Mouse (Mus musculus) spleen, postnatal 4 days (tissue): ENCODE data around the gene Lat.
"Not testable (repeated sequence)": the region's sequence is repeated elsewhere in the genome, so short reads cannot be mapped to it uniquely, and the experiment has no call there.

Experiments used
- DNase-seq, 2 experiments: peaks; one replicate each; pipeline ENCODE4 v3.0.0; 2022; ENCODE audit warnings: low spot score in 2 of 2

Gene Lat

DNA sequence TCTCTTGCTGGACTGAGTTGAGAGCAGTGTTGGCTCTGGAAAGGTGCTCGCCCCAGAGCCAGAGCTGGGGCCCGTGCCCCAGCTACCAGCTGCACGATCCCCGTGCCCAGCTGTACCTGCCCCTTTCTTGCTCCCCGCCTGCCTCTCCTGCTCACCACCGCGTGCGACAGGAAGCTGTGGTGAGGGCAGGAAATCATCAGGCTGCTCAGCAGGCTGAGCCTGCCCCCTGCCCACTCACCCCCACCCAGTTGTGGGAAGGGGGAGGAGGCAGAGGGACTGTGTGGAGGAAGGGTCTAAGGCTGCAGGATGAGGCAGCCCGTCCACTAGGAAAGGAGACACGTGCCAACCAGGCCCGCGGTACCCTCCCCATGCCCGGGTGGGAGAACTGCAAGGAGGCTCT, at the start of gene Lat:
TSS of gene Lat (minus strand) at position 178 of the 400 bp plus-strand sequence.
- peak; percentile 49 to 78 for DNase-seq

DNA sequence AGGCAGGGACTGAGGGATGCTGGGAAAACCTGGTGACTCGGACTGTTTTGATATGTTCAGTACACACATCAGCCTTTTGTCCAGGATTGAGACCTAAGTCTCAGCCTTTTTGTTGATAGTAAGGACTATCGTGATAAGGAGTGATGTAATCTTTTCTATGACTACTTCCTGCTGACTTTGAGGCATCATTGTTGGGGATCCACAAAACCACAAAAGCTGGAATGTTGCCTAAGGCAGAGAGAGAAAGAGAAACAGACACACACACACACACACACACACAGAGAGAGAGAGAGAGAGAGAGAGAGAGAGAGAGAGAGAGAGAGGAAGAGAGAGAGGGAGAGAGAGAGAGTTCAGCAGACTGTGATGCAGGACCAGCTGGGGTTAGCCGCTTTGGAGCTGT, 49.1 kb upstream of the Lat start:
- no peak for DNase-seq

DNA sequence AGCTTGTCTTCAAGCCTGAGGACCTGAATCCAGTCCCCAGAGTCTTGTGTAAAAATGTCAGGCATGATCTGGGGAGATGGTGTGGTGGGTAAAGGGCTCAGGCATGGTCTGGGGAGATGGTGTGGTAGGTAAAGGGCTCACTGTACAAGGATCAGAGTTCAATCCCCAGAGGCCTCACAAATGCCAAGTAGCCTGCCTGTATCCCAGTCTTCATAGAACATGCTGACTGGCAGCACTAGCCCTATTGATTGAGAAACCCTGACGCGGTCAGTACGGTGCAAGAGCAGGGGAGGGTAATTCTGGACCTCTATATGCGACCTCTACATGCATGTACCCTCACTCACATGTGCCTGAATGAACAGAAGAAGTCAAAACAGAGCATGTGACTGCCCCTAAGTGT, 48.2 kb upstream of the Lat start:
- no peak for DNase-seq

DNA sequence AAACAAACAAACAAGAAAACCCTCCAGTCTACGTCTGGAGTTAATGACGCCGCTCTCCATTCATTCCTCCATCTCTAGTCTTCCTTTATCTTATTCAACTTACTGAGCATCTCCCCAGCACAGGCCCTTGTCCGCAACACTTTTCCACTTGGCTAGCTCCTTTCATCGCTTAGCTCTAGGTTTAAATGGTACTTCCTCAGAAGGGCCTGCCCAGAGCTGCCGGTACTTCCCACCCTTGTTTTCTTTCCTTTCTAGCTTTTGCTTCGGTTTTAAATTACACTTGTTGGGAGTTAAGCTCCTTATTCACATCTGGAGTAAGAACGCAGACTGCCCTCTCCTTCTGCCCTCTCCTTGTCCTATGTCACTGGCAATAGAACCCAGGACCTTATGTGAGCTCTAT, 47.7 kb upstream of the Lat start:
- DNase-seq = no peak

DNA sequence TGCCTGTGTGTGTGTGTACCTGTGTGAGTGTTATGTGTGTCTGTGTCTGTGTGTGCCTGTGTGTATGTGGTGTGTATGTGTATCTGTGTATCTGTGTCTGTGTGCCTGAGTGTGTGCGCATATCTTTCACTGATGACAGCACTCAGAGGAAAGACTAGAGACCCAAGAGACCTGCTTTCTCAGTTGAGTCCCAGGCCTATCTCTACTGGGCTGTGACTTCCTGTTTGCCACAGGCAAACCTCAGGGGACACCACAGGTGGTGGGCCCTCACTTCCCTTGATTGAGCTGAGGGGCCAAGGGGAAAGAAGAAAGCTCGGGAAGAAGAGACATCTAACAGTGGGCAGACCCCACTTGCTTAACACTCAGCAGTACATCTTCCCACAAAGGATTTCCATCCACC, 47.2 kb upstream of the Lat start:
- peak in 1 of 2 experiments; percentile 42 for DNase-seq

DNA sequence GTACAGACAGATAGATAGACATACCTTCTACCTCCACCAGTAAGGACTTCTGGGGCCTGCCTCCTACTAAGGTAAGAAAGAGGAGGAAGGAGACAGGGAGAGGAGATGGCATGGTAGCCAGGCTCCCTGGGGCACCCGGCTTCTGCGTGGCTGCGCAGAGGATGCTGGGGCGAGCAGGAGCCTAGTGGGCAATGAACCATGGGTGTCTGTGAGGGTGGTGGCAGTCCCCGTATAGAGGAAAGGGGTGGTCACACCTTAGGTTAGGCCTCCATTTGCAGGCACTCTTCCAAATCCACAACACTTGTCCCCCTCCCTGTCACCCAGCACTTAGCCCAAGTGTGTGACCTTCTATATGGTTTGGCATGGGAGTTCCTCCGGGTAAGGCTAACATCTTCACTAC, 45.4 kb upstream of the Lat start, which contains the start of gene Cd19:
TSS of gene Cd19 (minus strand) at position 165 of the 400 bp plus-strand sequence.
- DNase-seq = peak; percentile 45 to 76

DNA sequence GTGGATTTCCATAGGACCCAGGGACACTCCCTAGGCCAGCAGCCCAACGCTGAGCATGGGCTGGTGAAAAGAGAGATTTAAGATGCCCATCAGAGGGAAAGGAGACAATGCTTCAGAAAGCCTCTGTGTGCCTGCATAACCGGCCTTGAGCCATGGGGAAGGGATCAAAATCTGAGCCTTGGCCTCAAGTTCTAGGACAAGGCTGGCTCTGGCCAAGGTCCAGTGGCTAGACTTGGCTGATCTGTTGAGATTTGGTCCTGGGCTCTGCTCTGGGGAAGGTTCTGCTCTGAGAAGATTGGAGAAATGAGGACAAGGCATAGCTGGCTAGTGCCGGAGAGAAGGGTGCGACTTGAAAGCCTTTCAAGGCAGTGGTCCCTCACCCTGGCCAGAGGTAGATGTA, 41.7 kb upstream of the Lat start:
- no peak for DNase-seq

DNA sequence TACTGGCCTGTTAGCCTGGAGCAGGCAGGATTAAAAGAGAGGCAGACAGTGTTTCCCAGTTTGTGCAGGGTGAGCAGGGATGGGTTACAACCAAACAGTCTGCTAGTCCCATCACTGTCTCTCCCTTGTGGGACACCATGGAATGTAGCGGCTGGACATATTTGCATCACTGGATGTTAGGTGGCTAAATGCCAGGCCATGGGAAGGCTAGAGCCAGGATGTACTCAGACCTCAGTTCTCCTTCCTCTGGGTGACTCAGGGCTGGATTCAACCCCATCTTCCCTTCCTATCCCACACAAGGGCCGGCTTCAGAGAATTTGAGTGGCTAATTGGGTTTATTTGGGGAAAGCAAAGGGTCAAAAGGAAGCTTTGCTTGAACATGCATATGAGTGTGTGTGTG, 39.3 kb upstream of the Lat start:
- DNase-seq = no peak

DNA sequence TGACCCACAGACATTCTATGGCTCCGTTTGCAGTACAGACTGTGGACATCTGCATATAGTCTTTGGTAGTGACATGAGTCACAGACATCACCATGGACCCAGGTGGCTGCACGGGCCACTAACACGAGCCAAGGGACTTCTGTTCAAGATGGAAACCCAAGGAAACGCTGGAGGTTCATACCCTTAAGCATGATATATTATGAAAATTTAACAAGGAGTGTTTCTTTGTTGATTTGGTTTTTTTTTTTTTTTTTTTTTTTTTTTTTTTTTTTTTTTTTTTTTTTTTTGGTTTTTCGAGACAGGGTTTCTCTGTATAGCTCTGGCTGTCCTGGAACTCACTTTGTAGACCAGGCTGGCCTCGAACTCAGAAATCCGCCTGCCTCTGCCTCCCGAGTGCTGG, 33.1 kb upstream of the Lat start:
- DNase-seq = not testable (repeated sequence)

DNA sequence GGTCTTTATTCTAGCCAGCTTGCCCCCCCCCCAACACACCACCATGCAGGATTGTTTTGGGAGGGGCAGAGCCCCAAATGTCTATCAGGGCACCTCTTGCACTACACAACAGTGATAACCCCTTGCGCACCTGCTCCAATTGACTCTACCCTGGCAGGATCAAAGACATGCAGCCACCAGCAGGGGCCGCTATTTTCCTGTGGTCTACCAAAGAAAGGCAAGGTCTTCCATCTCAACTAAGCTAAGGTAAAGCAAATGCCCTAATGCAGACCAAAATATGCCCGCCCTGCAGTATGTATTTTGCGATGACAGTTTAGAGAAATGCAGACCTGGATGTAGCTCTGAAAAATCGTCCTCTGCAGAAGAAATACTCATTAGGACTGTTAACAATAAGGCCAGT, 30.2 kb upstream of the Lat start:
- DNase-seq = peak; percentile 86 to 96

DNA sequence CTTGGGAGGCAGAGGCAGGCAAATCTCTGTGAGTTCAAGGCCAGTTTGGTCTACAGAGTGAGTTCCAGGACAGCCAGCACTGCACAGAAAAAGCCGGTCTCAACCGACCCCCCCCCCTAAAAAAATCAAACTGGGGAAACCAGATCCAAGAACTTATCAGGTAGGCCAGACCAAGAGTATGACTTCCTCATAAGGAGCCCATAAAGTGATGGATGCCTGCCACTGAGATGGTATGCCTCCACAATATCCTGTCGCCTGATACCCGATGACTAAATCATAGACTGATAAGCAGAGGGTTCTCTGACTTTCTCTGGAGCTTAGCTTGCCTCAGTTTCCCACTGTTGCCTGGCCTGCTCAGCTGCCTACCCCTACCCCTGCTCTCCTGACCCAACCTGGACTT, 28.5 kb upstream of the Lat start:
- no peak for DNase-seq

DNA sequence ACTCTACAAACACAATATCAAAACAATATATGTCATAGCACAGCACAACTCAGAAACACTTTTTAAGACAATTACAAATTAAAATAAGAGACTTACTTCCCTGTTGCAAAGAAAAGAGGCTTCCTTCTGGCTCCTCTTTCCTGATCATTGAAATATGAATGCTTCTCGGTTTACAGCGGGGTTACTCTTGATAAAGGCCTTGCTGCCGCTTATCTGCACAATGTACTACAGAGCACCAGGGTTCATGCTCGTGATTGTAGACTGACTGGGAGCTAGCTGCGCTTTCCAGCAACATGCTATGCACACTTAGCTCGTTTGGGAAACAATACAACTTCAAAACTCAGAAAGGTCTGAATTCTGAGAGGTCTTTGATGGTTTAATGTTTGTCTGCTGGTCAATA, 27.9 kb upstream of the Lat start:
- DNase-seq = no peak

DNA sequence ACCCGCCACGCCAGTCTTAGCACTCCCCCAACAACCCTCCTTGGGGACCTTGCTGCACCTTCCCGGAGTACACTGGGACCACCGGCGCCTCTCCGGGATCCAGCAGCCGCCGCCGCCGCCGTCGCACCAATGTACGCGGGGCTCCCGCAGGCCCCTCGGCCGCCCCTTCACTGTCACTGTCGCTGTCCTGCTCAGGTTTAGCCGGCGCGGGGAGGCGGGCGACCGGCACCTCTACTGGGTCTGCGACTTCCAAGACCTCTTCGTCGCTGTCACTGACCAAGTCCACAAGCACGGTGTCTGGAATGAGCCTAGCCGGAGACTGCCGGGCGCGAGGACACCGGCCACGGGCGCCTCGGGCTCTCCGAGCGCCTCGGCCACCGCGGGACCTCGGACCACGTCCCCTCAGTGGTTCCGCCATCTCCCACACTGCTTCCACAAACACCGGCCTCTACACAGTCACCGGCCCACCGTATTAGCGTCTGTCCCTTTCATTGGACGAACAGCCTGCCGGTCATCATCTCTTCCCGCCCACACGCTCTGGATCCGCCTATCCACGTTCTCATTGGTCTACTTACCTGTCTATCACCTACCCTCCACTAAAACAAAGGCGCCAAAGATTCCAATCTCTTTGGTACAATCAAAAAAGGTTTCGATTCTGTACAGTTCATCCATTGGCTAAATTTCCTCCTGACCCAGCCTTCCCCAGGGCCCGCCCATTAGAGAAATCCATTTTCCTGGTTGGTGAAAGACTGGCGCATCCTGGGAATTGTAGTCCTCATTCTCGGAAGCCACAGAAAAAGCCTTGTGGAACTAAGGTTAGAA, 27.1 kb upstream of the Lat start, which contains the start of gene Nfatc2ip:
TSS of gene Nfatc2ip (minus strand) at position 440 of the 822 bp plus-strand sequence.
- DNase-seq = peak; percentile 93 to 96

DNA sequence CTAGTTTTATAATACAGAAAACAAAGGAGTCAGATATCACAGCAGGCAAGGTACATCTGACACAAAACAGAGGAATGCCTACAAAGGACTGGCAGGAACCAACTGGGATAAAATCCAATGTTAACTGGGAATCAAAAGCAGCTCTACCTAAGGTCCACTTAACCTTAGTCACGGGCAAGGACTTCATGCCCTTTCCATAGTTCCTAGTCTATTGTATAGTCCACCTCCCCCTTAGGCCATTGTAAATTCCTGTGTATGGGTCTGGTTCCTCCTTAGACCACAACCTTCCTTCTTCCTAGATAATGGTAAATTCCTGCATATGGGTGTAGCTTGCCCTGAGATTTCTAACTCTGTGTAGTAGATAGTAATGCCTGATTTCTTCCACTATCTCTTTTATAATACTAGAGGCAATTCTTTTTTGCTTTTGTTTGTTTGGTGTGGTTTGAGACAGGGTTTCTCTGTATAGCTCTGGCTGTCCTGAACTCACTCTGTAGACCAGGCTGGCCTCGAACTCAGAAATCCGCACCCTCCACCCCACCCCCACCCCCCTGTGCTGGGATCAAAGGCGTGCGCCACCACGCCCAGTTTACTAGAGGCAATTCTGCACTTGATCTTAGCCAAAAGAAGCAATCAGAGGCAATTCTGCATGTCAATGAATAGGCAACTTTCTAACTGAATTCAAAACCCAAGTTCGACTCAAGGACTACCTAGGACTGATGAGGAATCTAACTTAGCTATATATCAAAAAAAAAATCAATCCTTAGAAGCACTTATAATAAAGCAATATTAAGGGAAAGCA, 22.9 kb upstream of the Lat start:
- DNase-seq = not testable (repeated sequence)

DNA sequence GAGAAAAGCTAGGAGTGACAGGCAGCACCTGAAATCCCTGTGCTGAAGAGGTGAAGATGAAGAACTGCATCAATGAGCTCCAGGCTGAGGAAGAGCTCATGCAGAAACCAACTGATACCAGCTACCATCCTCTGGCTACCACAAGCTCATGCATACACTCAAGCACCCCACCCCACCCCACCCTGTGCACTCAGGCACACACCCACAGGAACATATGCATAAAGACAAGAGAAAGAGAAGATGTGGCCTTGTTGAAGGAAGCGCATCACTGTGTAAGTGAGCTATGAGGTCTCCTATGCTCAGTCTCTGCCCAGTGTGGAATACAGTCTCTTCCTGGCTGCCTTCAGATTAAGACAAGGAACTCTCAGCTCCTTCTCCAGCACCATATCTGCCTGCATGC, 18.8 kb upstream of the Lat start:
- no peak for DNase-seq

DNA sequence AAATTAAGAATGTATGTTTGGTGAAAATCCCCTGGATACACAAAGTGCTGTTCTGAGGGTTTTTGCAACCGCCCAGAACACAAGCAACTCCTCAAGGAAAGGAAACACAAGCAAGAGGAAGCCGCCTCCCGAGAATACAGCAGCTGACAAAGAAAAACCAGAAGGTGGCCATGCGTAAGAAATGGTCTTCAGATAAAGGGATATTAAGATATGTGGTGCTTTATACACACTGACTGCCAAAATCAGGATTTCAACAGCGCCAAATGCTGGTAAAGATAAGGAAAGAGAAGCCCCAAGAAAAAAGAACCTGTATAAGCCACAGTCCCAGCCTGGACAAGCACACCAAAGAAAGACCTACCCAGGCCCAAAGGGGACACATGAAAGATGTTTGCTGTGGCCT, 14.2 kb upstream of the Lat start:
- DNase-seq = no peak

DNA sequence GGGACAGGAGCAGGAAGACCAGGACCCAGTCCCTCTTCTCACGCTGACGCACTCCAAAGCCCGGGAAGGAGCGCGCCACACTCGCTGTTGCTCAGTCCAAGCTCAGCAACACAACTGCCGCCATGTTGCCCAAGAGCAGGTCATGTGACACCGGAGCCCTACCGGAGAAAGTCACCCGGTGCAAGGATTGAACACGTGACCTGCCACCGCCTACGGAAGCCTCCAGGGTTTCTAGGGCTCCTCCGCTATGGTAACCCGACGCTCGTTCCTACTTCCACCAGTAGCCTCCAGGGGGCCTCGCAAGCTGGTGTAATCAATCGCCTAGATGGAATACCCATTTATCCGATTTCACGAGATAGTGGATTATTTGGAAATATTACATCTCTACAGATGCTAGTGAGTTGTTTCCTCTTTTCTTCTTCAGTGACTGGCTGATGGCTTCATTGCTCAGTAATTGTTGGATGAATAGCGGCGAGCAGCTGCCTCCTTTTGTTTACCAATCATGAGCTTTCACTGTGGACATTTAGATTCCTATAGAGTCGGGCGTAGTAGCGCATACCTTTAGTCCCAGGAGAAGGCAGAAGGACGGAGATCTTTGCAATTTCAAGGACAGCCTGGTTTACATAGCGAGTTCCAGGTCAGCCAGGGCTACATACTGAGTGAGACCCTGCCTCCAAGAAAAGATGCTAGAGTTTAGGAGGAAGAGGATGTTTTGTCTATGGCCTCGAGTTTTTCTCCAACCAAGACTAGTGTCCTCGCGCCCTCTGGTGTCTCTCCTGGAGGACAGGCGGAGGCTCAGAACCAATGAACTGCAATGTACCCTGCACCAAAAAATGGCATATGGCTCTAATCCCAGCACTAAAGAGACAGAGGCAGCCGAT, 8.1 kb upstream of the Lat start, which contains the start of gene Spns1:
TSS of gene Spns1 (minus strand) at position 173 of the 881 bp plus-strand sequence.
- DNase-seq = peak; percentile 92 to 95

DNA sequence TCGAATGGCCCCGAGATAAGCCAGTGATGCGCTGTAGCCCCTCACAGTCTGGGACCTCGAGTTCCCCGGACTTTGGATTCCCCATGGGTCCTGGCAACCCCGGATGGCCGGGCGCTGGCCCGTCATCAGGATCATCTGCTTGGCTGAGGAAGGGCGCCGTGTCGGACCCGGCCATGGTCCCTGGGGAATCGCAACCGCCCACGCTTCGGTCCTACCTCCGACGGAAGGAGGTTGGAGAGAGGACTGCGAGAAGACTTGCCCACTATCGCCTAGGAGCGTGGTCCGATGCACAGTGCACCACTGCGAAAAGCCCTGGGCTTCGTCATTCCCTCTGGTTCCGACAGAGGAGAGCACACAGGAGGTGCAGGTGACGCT, 7.5 kb upstream of the Lat start:
- DNase-seq = peak in 1 of 2 experiments; percentile 76

DNA sequence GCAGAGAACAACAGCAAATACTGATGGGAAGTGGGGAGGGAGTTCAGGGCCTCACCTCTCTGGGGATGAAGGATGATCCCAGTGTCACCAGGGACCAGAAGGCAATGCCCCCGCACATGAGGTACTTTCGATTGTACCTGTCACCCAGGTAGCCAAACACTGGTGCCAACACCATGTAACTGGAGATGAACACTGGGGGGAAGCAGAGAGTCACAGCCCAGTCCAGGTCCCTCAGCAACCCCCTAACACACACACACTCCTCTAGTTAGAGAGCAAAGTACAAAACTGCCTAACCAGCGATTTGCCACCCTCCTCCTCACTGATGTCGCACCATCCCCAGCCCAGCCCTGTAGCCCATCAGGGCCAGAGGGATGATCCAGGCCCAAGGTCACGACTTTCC, 5.6 kb upstream of the Lat start:
- DNase-seq = no peak

DNA sequence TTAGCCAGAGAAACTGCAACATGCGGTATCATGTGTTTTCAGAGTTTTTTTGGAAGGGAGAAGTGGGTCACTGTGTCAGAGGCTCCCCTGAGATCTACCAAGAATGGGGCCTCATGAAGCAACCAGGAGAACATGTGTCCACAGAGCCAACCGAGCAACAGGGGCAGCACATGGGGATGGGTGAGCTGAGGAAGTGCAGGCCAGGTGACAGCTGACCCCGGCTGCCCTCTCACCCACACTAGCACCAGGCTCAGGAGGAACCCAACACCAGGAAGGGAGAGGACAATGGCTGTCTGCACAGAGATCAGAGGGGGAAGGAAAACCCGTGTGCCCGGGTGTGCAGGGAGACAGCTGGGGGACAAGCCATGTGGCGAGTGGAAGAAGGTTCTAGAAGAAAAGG, 5.2 kb upstream of the Lat start:
- DNase-seq = no peak

DNA sequence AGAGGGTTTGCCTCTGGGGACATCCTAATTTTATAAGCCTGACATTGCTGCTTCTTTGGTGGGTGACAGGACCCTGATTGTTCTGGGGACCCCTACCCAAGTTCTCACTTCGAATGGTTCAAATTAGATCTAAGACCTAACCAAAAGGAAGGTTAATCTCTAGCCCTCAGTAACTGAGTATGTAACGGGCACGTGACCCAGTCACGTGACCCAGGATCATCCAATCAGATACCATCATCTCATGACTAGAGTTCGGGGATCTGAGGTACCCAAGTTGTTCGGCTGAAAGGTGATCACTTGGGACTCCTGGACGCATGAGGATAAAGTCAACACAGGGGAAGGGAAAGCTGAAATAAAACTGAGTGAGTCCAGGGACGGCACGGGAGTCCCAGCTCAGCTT, 3.6 kb upstream of the Lat start:
- no peak for DNase-seq

DNA sequence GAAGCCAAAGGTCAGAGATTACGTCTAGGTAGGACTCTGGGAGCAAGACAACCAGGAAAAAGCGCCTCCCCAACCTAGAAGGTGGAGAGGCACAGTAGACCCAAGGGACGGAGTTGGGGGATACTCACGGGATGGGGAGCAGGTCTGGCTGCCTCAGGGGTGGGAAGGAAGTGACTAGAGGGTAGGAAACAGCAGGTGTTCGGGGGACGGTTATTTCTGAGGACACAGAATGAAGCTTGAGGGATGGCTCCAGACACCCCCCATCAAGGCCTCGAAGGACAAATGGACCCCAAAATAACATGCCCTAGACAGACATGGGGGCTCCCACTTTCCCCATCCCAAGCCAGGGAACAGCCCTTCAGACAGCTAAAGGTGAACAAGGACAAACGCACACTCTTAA, 1.0 kb downstream of the Lat start:
- DNase-seq = no peak
